Mouse (Mus musculus) left cerebral cortex, postnatal 36 days (tissue): ENCODE measurements at regions not wholly inside any gene's neighbourhood (a gene's known extent, or its start where the extent isn't known, plus 50 kb on each side); places are given as distances from the start of the nearest gene placed in this dataset.
A peak's percentile ranks its signal among the peaks of the same experiment; 100 is the strongest.
"Not testable (repeated sequence)": the region's sequence is repeated elsewhere in the genome, so short reads cannot be mapped to it uniquely, and the experiment has no call there.

Source experiments
- DNase-seq, 2 experiments: peaks; one replicate each; pipeline ENCODE4 v3.0.0; 2021 to 2022; ENCODE audit warnings: low spot score in 2 of 2, mixed read lengths in 1 of 2
- intact Hi-C: fragments of 180-260 bp; cut with DNase I; formaldehyde crosslinking; loops from one replicate; pipeline ENCODE4 v1.15.1; 2025

- DNase-seq = no peak
- intact Hi-C loops = loop anchor here (10.0 kb wide), 1 partner anchor 1054 kb away; no protein-coding TSS in a partner anchor
These were observed 181.2 kb downstream of the 1810013L24Rik start for GRCm38 (mm10) chr16:9011077-9011476.

GRCm38 (mm10) chr16:9011691-9012090, 181.8 kb downstream of the 1810013L24Rik start:
- no peak for DNase-seq
- intact Hi-C loops = loop anchor here (10.0 kb wide), 1 partner anchor 1053 kb away; no protein-coding TSS in a partner anchor

- intact Hi-C loops = loop anchor here (10.0 kb wide), 1 partner anchor 1049 kb away; no protein-coding TSS in a partner anchor
These were observed 186.3 kb downstream of the 1810013L24Rik start for GRCm38 (mm10) chr16:9016040-9016761.

GRCm38 (mm10) chr16:9016762-9017086, 186.8 kb downstream of the 1810013L24Rik start:
- DNase-seq = no peak
- intact Hi-C loops = loop anchor here (10.0 kb wide), 1 partner anchor 1048 kb away; no protein-coding TSS in a partner anchor

More at GRCm38 (mm10) chr16:9016040-9016761, 186.3 kb downstream of the 1810013L24Rik start:
- DNase-seq = no peak

DNA sequence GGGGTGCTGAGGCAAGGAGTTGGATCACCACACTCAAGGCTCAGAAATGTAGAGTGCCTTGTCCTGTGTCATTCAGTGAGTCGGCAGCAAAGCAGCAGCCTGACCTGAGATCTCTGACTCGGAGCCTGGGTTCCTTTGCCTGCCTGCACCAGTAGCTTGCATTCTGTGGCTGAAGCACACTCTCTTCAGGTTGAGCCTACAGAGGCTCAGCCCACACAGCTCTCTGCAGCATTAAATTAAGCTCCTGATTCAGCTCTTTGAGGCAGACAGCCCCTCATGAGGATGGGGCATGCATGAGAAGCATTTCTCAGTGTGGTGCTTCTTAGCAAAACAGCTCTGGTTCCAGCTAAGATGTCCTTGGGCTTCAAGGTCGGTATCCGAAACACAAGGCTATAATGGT, 200.8 kb downstream of the 1810013L24Rik start:
- intact Hi-C loops = loop anchor here (5.0 kb wide), 1 partner anchor 162 kb away; no protein-coding TSS in a partner anchor
- DNase-seq = peak; percentile 42 to 52

DNA sequence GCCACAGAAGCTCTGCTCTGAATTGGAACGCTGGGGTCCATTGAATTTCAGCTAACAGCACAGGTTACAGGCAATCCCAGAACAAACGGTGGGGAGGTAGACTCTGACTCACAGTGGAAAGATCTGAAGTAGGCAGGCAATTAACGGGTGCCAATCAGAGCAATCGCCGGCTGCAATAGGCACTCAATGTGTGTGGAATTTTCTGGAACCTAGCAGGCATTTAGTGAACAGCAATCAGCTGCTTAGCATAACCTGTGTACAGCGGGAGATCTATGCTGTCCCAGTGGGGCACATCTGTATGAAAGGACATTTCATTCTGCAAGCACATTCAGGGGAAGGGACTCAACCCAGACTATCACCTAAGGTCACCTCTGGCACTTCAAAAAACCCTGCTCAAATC, 213.4 kb downstream of the 1810013L24Rik start:
- no peak for DNase-seq
- intact Hi-C loops = no loop called here

DNA sequence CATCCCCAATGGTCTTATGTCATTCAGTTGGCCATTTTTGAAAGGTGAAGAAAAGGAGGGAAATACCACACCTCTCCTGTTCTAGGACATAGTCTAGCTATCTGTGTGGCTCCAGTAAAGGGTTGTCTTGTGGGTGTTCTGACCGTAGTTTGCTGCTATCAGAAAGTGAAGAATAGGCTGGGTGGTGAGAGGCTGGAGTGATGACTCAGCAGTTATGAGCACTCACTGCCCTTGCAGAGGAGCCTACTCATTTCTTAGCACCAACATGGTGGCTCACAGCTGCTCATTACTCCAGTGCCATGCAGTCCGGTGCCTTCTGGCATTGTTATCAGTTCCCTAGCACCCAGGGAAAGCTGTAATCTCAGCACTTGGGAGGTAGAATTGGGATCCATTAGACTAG, 217.0 kb downstream of the 1810013L24Rik start:
- DNase-seq = no peak
- intact Hi-C loops = no loop called here

- DNase-seq = no peak
- intact Hi-C loops = no loop called here
These were observed 224.5 kb downstream of the 1810013L24Rik start for GRCm38 (mm10) chr16:9054415-9054814.

- DNase-seq = peak in 1 of 2 experiments; percentile 8
- intact Hi-C loops = no loop called here
These were observed 226.5 kb downstream of the 1810013L24Rik start for GRCm38 (mm10) chr16:9056430-9056829.

GRCm38 (mm10) chr16:9071526-9071925, 241.6 kb downstream of the 1810013L24Rik start:
- no peak for DNase-seq
- intact Hi-C loops = no loop called here

- DNase-seq, intact Hi-C loops: not testable (repeated sequence)
These were observed 242.1 kb downstream of the 1810013L24Rik start for GRCm38 (mm10) chr16:9071956-9072355.

- DNase-seq = no peak
- intact Hi-C loops = no loop called here
These were observed 244.4 kb downstream of the 1810013L24Rik start for GRCm38 (mm10) chr16:9074295-9074694.

- DNase-seq = no peak
- intact Hi-C loops = no loop called here
These were observed 247.6 kb downstream of the 1810013L24Rik start for GRCm38 (mm10) chr16:9077451-9077850.

DNA sequence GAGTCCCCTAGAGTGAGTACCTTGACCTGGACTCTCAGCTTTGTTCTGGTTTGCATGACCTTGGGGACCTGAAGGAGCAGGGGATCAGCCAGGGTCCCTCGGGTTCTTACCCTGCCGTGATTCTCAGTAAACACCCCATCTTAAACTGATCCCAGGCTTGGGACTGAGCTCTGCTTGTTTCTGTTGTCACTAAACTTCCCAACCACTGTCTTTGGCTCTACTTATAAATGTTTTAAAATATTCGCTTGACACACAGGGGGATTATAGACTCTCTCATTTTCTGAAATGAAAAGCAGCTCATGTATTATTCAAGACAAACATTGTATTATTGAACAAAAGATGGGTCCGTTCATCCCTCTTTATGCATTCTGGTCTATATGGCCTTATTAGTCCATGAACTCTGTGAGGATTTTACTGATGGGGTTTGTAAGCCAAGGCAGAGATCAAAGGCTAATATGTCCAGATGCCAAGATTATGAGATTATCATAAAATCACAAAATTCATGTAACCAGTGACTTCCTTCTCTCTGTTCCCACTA, 248.6 kb downstream of the 1810013L24Rik start:
- no peak for DNase-seq
- intact Hi-C loops = no loop called here

DNA sequence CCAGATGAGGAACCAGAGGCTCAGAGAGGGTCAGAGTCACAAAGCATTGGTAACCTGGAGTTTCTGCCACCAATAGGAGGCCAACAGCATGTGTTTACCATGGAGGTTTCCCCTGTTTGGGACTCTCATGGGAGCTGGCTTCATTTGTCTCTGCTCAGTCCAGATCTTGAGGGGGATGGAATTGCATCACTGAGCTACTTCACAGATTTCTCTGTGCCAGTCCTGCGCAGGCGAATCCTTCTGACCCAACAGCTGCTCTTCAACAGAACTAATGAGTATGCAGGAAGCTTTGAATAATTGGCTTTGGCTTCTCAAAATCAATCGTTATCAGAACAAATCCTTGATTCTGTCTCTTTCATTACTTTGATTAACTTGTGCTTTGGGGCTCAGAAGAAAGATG, 253.1 kb downstream of the 1810013L24Rik start:
- intact Hi-C loops = no loop called here
- no peak for DNase-seq

DNA sequence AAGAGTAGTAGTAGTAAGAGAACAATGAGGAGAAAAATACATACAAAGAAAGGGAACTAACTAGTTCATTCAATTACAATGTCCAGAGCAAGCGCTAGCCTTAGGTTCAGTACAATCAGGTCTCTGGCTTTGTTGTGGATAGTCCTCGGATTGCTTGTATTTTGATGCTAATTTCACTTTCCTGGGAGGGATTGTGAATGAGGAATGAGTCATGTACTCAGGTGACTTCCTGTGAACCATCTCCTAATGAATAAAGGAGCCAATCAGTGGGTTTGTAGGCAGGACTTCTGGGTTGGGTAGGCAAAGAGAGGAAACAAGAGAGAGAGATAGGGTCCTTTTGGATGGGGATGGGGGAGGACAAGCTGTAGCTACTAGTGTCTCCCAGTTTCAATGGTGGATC, 253.8 kb downstream of the 1810013L24Rik start:
- no peak for DNase-seq
- intact Hi-C loops = no loop called here

DNA sequence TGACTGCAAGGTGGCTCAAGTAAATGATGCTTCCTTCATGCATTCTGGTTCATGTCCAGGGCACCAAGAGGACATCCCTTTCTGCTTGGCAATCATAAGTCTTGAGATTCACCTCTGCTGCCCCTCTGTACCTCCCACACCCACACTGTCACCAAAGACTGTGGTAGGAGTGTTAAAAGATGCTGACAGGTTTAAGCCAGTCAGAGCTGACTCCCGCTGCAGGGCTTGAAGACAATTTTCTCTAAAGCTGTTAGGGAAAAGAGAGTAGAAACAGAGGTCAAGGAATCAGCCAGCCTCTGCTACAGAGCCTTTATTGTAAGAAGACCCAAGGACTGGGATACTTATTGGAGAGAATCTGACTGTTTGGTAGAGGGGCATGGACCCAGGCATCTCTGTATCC, 254.7 kb downstream of the 1810013L24Rik start:
- intact Hi-C loops = no loop called here
- DNase-seq = no peak

GRCm38 (mm10) chr16:9085133-9085532, 255.2 kb downstream of the 1810013L24Rik start:
- DNase-seq = no peak
- intact Hi-C loops = no loop called here

- no peak for DNase-seq
- intact Hi-C loops = no loop called here
These were observed 256.1 kb downstream of the 1810013L24Rik start for GRCm38 (mm10) chr16:9085977-9086376.

- DNase-seq = no peak
- intact Hi-C loops = no loop called here
These were observed 261.9 kb downstream of the 1810013L24Rik start for GRCm38 (mm10) chr16:9091790-9092189.

DNA sequence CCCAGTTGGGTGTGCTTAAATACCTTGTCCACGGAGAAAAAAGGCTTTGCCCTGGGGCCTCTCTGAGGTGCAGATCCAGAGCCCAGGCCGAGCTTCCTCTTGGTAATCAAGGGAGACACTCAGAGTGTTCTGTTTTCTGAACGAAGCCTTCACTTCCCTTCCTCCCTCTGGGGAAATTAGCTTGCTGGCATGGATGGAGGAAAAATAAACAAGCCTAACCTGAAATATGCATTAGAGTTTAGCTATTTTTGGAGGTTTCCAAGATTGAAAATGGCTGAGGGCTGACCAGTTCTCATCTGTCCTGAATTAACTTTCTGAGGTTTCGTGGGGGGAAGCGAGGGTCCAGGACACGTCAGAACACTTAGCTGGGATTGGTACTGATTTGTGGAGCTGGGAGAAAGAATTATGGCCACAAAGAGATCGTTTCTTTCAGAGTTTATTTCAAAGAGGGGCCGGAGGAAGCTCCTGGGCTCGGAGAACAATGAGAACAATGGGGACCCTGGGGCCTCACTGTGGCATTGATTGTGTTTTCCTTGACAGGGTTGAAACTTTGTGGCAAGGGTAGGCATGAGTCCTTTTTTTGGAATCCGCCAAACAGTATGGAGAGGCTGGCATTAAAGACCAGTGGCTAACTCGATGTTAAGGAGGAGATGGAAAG, 262.4 kb downstream of the 1810013L24Rik start:
- intact Hi-C loops = no loop called here

More for the DNA sequence above, 262.4 kb downstream of the 1810013L24Rik start:
- DNase-seq = no peak
